Mouse (Mus musculus) G1E (cell line): ENCODE data around the gene Top1.

Experiments
- CTCF ChIP-seq: IDR thresholded peaks from 2 replicates; pipeline ENCODE4 v1.5.1; 2012; ENCODE audit warnings: low read depth, low read length, inconsistent platforms, mixed read lengths
- GATA1 ChIP-seq: IDR thresholded peaks from 2 replicates; pipeline ENCODE4 v1.6.1; 2012; ENCODE audit warnings: borderline replicate concordance, low read length, inconsistent platforms, mixed read lengths
- GATA2 ChIP-seq: IDR thresholded peaks from 2 replicates; pipeline ENCODE4 v1.6.1; 2012; ENCODE audit warnings: low read depth, low read length, inconsistent platforms, borderline replicate concordance

GRCm38 (mm10) chr2:160621661-160622211, 24.0 kb upstream of the Top1 start:
- no peak for TF ChIP-seq GATA2
- TF ChIP-seq CTCF: no peak
- TF ChIP-seq GATA1: no peak
